Mouse (Mus musculus): ENCODE data around the gene Adck2. TPM values are rescaled to one million over a fixed set of nuclear protein-coding genes. Genes with fewer than 3 reads are reported as not detected.

The Adck2 gene
- polyA plus RNA-seq, 1 experiment, result 26.2 TPM

GRCm38 (mm10) chr6:39539679-39540155, 34.0 kb upstream of the Adck2 start:
- Histone ChIP-seq H3K27ac (ENCODE audit: insufficient read depth, low read length) (no peak overlapping the region), H3K4me1 (ENCODE audit: control insufficient read depth, insufficient read depth, low read length) (peaks cover 3% of the 10 kb centered on the region; the same call in 1 of the 2 replicates), H3K4me3 (ENCODE audit: insufficient read depth, low read length) (no peak overlapping the region)
- TF ChIP-seq POLR2A (IDR thresholded peaks at IDR 0.05; ENCODE audit: extremely low read depth, insufficient read depth, low read length) (no peak), CTCF (IDR thresholded peaks at IDR 0.05; ENCODE audit: extremely low read depth, insufficient read depth, low read length) (no peak)

GRCm38 (mm10) chr6:39540563-39540962, 33.1 kb upstream of the Adck2 start:
- Histone ChIP-seq H3K4me1 (ENCODE audit: control insufficient read depth, insufficient read depth, low read length) (peaks cover 3% of the 10 kb centered on the region; the same call in 1 of the 2 replicates), H3K27ac (ENCODE audit: insufficient read depth, low read length) (no peak overlapping the region), H3K4me3 (ENCODE audit: insufficient read depth, low read length) (no peak overlapping the region)
- no peak for TF ChIP-seq POLR2A (IDR thresholded peaks at IDR 0.05; ENCODE audit: extremely low read depth, insufficient read depth, low read length)
- TF ChIP-seq CTCF (IDR thresholded peaks at IDR 0.05; ENCODE audit: extremely low read depth, insufficient read depth, low read length), result no peak

GRCm38 (mm10) chr6:39542631-39543597, 30.8 kb upstream of the Adck2 start:
- Histone ChIP-seq H3K27ac (ENCODE audit: insufficient read depth, low read length) (no peak overlapping the region), H3K4me3 (ENCODE audit: insufficient read depth, low read length) (no peak overlapping the region), H3K4me1 (ENCODE audit: control insufficient read depth, insufficient read depth, low read length) (peaks cover 3% of the 10 kb centered on the region; the same call in 1 of the 2 replicates)
- no peak for TF ChIP-seq POLR2A (IDR thresholded peaks at IDR 0.05; ENCODE audit: extremely low read depth, insufficient read depth, low read length)
- TF ChIP-seq CTCF (IDR thresholded peaks at IDR 0.05; ENCODE audit: extremely low read depth, insufficient read depth, low read length), result no peak

- H3K4me3 ChIP-seq (ENCODE audit: insufficient read depth, low read length), result no peak overlapping the region
- H3K4me1 ChIP-seq (ENCODE audit: control insufficient read depth, insufficient read depth, low read length), result peaks cover 5% of the 10 kb centered on the region
- no peak overlapping the region for H3K27ac ChIP-seq (ENCODE audit: insufficient read depth, low read length)
- TF ChIP-seq POLR2A (IDR thresholded peaks at IDR 0.05; ENCODE audit: extremely low read depth, insufficient read depth, low read length) (no peak), CTCF (IDR thresholded peaks at IDR 0.05; ENCODE audit: extremely low read depth, insufficient read depth, low read length) (no peak)
These were observed 29.8 kb upstream of the Adck2 start for GRCm38 (mm10) chr6:39543769-39544420.

- H3K4me3 ChIP-seq (ENCODE audit: insufficient read depth, low read length), result no peak overlapping the region
- H3K27ac ChIP-seq (ENCODE audit: insufficient read depth, low read length), result no peak overlapping the region
- TF ChIP-seq CTCF (IDR thresholded peaks at IDR 0.05; ENCODE audit: extremely low read depth, insufficient read depth, low read length) (no peak), POLR2A (IDR thresholded peaks at IDR 0.05; ENCODE audit: extremely low read depth, insufficient read depth, low read length) (no peak)
- H3K4me1 ChIP-seq (ENCODE audit: control insufficient read depth, insufficient read depth, low read length), result peaks cover 5% of the 10 kb centered on the region
These were observed 28.2 kb upstream of the Adck2 start for GRCm38 (mm10) chr6:39545474-39545873.

- TF ChIP-seq CTCF (IDR thresholded peaks at IDR 0.05; ENCODE audit: extremely low read depth, insufficient read depth, low read length), result no peak
- TF ChIP-seq POLR2A (IDR thresholded peaks at IDR 0.05; ENCODE audit: extremely low read depth, insufficient read depth, low read length), result no peak
- H3K4me3 ChIP-seq (ENCODE audit: insufficient read depth, low read length), result no peak overlapping the region
- H3K27ac ChIP-seq (ENCODE audit: insufficient read depth, low read length), result no peak overlapping the region
- H3K4me1 ChIP-seq (ENCODE audit: control insufficient read depth, insufficient read depth, low read length), result peaks cover 2% of the 10 kb centered on the region
These were observed 25.6 kb upstream of the Adck2 start for GRCm38 (mm10) chr6:39548030-39548429.

GRCm38 (mm10) chr6:39551981-39552636, 21.6 kb upstream of the Adck2 start:
- no peak for TF ChIP-seq POLR2A (IDR thresholded peaks at IDR 0.05; ENCODE audit: extremely low read depth, insufficient read depth, low read length)
- TF ChIP-seq CTCF (IDR thresholded peaks at IDR 0.05; ENCODE audit: extremely low read depth, insufficient read depth, low read length), result no peak
- H3K4me3 ChIP-seq (ENCODE audit: insufficient read depth, low read length), result no peak overlapping the region
- H3K27ac ChIP-seq (ENCODE audit: insufficient read depth, low read length), result no peak overlapping the region
- H3K4me1 ChIP-seq (ENCODE audit: control insufficient read depth, insufficient read depth, low read length), result peaks cover 4% of the 10 kb centered on the region

- TF ChIP-seq POLR2A (IDR thresholded peaks at IDR 0.05; ENCODE audit: extremely low read depth, insufficient read depth, low read length), result no peak
- no peak for TF ChIP-seq CTCF (IDR thresholded peaks at IDR 0.05; ENCODE audit: extremely low read depth, insufficient read depth, low read length)
- Histone ChIP-seq H3K4me3 (ENCODE audit: insufficient read depth, low read length) (peak overlapping the region; percentile 12; the same call in 1 of the 2 replicates), H3K4me1 (ENCODE audit: control insufficient read depth, insufficient read depth, low read length) (peaks cover 2% of the 10 kb centered on the region), H3K27ac (ENCODE audit: insufficient read depth, low read length) (no peak overlapping the region)
These were observed 18.6 kb upstream of the Adck2 start for GRCm38 (mm10) chr6:39554888-39555647.

- TF ChIP-seq POLR2A (IDR thresholded peaks at IDR 0.05; ENCODE audit: extremely low read depth, insufficient read depth, low read length) (no peak), CTCF (IDR thresholded peaks at IDR 0.05; ENCODE audit: extremely low read depth, insufficient read depth, low read length) (no peak)
- H3K27ac ChIP-seq (ENCODE audit: insufficient read depth, low read length), result no peak overlapping the region
- peak overlapping the region; percentile 12; the same call in 1 of the 2 replicates for H3K4me3 ChIP-seq (ENCODE audit: insufficient read depth, low read length)
- peaks cover 2% of the 10 kb centered on the region for H3K4me1 ChIP-seq (ENCODE audit: control insufficient read depth, insufficient read depth, low read length)
These were observed 18.1 kb upstream of the Adck2 start for GRCm38 (mm10) chr6:39555648-39555945.
